Mouse (Mus musculus): Measurements from ENCODE around the gene Macf1. TPM values are rescaled to one million over a fixed set of nuclear protein-coding genes. Genes with fewer than 3 reads are reported as not detected.

Macf1 gene
- polyA plus RNA-seq, 1 experiment: 49.8 TPM

DNA sequence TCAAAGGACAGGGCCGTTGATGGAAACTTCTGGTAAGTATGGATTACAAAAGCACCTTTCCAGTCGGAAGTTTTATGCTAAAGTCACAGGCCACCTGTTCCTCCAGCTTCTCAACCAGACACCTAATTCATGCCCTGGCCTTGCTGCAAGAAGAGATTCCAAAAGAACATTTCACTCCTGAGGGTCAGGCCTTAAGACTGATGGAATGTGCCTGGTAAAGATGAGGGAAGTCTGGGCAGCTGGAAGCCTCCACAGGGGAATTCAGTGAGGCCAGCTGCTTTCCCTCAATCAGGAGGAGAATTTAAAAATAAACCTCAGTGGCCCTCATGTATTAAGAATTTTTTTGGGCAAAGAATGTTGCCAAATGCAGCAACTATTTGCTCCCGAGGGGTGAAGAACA, 90.5 kb downstream of the Macf1 start:
- no peak for DNase-seq (ENCODE audit: low read depth)

DNA sequence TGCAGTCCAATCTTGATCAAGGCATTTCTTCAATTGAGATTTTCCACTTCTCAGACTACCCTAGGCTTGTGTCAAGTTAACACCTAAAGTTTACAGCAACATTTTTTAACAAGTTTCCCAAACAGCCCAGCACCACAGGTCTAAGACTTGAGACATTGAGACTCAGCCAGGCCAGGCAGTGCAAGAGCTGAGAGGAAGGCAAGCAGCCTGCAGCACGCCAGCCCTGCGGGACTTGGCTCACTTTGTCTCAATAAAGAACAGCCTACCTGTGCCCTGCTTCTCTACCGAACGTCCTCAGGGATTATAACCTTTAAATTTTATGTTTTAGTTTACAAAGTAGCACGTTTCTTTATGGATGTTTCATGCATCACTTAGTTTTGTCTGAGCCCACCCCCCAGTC, 92.1 kb downstream of the Macf1 start:
- DNase-seq (ENCODE audit: low read depth): no peak

DNA sequence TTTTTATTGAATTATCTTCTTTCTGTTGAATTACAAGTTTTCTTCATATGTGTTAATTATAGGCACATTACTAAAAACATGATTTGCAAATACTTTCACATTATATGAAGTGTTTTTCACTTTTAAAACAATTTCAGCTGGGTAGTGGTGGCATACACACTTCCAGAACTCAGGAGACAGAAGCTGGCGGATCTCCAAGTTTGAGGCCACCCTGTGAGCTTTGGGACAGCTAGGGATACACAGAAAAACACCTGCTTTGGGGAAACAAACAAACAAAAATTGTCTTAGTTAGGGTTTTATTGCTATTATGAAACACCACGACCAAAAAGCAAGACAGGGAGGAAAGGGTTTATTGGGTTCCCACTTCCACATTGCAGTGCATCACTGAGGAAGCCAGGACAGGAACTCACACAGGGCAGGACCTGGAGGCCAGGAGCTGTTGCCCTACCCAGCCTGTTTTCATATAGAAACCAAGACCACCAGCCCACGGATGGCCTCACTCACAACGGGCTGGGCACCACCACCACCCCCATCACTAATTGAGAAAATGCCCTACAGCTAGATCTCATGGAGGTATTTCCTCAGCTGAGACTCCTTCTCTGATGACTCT, 93.0 kb downstream of the Macf1 start:
- DNase-seq (ENCODE audit: low read depth): no peak

DNA sequence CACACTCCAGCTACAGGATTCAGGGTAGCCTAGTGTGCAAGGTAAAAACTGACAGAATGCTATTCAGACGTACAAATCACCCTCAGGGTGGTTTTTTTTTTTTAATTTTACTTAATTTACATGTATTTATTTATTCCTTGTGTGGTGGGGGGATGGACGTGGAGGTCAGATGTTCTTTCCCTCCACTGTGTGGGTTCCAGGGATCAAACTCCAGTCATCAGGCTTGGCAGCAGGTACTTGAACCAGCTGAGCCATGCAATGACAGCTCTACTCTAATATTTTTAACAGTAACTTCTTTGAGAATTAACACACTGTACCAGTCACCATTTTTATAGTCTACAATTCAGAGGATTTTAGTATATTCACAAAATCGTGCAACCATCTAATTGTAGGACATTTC, 94.7 kb downstream of the Macf1 start:
- DNase-seq (ENCODE audit: low read depth): no peak

DNA sequence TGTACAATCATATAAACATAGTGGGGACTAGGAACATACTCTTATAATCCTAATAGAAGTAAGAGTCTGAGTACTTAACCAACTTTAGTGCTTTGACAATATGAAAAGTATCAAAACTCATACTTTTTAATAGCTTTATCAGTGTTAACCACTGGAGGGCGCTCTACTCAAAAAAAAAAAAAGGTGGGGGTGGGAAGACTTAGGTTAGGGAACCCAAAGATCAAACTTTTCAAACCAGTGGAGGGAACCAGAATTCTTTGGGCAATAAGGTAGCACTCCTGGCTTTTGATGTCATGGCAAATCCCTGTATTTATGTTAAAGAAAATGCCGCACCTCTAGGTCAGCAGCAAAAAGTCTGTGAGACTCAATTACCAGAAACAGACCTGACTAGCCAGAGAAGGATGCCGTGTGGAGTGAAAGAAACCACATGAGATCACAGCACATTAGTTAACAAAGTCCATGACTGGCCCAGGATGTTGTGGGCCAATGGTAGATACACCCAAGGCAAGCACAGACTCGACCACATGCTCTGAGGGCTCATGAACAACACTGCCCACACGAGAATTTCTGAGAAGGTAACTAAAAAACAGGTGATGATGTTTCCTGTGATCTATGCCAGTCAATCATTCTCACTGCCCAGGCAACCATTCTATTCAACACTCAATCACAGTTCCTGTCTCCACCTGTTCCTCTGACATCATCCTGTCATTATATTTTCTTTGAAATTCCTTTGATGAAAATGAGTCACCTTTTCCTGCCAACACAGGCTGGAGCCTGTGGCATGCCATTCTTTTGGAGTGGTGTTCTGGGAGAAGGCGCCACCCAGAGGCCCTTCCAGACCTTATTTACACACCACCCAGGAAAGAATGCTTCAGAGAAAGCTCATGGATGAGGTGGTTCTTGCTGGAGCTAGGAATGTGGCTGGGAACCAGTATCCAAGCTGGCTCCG, 95.5 kb downstream of the Macf1 start:
- DNase-seq (ENCODE audit: low read depth): peak; percentile 75

DNA sequence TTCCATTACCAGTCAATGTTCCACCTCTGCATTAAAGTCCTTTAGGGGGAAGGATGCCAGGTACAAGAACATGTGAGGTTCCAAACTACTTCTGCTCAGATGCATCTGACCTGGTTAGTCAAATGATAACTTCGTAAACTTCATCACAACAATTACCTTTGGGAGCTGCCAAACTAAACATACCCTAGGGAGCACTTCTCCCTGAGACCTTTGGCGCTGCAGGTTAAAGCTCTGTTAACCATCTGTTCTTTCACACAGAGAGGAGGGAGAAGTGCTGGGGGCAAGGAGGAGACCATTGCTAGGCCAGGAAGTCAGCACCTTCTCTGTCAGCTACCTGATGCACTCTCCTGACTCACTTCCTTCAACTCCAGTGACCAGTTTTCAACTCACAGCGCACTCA, 96.5 kb downstream of the Macf1 start:
- DNase-seq (ENCODE audit: low read depth): no peak

DNA sequence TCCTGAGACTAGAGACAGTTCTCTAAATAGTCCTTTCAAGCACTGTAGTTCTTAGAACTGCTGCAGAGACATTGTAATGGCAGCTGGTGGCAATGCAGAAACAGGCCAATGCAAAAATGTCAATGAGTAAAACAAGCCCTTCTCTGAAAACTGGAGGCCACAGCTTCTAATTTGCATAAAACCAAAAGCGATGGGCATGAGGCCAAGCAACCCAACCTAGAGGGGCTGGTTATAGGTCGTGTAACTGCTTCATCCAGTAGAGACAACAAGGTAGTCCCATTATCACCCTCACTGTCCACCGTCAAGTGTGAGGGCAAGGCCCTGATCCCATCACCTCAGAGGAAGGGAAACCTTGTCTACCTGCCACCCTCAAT, 99.5 kb downstream of the Macf1 start:
- no peak for DNase-seq (ENCODE audit: low read depth)

DNA sequence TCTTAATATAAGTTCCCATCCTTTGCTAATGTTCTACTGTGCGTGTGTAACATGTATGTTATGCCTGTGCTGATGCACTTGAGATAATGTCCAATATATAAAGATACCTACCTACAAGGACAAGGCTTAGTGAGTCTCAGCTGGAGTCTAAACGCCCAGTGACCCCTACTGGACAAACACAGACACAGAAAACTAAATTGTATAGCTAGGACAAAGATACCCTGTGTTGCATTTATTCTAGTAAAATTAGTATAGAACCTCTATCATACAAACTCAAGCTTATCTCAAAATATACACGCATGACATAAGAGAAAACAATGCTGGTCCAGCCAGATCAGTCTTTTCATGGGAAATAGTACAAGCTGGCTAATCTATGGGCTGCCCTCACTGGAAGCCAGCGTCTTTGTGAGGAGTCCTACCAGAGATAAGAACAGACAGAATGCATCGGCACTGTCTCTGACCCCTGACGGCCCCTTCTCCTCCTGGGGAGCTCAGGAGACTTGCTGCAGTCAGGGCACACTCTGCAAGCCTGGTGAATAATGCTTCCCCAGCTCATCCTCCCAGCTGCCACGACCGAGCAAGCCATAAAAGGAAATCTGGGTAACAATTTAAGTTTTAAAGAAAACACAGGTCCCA, 100.0 kb downstream of the Macf1 start:
- DNase-seq (ENCODE audit: low read depth): no peak

DNA sequence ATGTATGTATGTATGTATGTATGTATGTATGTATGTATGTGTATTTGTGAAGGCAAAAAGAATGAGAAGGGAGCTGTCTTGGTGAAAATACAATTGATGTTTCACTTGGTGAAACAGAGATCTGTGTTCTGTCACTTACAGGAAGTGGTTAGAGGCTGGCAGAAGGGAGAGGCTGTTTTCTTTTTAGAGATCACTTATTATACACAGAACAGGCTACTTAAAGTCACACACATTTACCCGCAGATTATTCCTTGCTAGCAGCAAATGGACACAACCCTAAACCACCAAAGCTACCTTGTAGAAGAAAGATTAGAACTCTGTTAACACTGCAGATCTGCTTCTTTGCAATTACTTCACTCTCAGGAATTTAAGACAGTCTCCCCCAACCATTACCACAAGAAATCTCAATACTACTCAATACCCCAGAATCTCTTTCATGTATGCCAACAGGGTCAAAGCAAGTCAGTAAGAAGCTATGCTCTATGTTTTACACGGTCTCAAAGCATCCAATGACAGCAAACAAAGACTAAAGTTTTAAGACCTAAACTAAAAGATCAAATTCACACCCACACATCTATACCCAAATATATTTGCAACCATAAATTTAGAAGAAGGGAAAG, 106.6 kb downstream of the Macf1 start:
- DNase-seq (ENCODE audit: low read depth): no peak

DNA sequence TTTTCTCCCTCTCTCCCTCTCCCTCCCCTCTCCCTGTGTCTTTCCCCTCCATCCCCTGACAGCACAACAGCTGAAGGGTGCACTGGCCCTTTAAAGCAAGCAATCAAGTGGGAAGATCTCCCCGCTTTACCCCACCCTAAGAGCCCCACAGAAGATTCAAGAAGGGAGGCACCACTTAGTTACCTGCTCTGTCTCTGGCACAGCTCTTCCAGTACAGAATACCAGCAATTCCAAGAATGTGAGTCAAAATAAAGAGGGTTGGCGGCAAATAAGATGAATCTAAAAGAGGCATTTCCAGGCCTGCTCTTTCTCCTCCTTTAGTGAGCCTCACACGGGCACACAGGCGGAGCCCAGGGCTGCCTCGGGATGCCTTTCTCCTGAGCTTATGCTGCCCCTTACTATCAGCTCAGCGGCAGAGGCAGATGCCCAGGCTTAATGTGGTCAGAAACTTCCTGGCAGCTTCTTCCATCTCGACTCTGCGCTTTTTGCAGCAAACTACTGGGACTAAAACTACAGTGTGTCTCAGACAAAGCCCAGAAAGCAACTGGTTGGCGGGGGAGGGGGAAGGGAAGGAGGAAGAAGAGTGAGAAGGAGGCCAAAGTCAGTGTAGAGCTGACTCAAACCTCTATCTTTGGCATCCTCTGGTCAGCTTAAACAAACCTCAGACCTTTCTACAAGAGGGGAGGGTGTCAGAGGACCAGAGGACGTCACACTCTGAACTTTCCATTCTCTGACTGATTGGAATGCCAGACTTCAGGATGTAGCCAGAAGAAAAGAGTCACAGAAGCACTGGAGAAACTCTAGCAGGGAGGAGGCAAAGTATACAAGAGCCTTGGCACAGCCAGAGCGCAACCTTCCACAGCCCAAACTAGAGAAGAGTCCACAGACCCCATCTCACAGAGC, 111.5 kb downstream of the Macf1 start:
- DNase-seq (ENCODE audit: low read depth): no peak

DNA sequence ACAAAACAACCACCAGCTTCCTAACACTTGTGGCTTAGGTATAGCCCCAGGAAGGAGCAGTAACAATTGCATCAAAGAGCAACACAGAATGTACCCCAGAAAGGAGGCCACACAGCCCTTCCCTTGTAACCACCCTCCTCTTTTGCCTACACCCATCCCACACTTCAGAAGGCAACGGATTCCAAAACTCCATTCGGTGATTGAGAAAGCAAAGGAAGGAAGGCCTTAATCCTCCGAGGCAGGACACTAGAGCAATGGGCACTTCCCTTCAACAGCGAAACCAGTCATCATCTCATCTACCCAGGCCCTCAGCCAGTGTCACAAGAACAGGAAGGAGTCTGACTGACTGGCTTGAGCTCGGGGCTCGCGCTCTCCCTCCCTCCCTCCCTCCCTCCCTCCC, 112.3 kb downstream of the Macf1 start:
- no peak for DNase-seq (ENCODE audit: low read depth)

DNA sequence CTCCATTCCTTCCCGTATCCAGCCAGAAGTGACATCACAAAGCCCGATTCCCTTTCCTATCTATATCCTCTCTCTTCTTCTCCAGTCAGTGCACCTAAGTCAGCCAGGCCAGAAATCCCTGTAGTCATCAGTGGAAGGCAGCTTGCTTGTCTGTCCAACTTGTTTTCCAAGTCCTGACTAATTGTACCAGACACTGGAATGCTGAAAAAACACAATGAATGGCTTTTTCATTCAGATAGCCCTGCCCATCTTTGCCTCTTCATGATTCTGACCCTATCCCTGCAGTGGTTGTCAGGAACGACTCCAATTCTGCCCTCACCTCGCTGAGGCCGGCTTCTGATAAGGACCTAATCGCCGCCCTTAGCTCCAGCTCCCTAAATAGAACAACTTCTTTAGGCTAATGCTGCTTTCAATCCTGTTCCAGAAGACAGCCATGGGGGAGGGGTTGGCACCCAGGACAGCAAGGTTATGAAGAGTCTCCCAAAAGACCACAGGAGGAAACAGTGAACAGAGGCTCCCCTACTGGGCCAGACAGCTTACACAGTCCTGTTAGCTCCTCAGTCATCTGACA, 118.8 kb downstream of the Macf1 start:
- DNase-seq (ENCODE audit: low read depth): no peak

DNA sequence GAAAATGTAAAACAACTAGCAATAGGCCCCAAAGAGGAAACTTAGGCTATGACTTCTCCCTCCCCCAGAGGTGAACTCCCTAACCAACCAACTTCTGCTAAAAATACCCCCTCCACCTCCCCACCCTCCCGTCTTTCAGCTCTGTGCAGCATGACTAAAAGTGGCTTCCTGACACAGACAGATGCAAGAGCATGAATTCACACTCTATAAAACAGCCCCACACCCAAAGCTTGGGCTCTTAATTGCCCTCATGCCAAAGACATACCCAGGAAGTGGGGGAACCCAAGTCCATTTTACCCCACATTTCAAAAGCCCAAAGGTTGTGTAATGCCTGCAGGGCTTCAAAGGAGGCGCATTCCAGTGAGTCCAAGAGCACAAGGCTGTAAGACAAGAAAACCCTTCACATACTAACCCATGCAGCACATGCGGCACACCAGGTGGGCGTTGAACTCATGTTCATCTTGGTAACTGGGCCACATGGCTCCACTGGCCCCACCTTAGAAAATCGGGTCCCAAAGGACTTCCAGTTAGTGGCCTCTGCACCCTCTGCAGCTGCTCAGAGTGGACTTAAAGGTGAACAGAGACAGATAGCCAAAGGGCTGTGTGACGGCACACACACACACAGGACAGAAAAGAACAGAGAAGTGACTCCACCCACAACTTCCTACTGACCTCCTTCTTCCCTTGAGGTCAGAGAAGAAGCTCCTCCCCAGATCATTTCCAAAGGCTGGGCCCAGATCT, 119.9 kb downstream of the Macf1 start:
- peak; percentile 70 for DNase-seq (ENCODE audit: low read depth)

DNA sequence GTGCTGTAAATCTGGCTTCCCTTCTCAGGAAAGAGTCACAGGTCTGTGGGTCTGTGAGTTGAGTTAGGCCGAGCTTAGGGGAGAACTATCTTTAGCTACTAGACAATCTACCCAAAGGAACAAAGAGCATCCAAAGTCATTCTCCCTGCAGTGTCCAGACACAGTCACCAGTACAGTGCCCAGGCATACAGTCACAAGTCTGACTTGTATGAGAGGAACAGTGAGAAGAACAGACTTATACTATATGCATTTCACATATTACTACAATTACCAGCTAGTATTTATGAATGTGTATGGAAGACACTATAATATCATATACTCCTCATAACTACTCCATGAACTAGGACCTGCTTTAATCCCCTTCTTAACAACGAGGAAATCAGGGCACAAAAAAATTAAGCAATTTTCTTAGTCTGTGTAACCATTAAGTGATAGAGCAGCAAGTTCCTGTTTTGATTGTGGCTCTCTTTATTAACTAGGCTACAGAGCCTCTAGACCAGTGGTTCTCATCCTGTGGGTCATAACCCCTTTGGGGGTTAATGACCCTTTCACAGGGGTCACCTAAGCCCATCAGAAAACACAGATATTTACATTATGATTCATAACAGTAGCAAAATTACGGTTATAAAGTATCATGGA, 121.9 kb downstream of the Macf1 start:
- DNase-seq (ENCODE audit: low read depth): no peak

DNA sequence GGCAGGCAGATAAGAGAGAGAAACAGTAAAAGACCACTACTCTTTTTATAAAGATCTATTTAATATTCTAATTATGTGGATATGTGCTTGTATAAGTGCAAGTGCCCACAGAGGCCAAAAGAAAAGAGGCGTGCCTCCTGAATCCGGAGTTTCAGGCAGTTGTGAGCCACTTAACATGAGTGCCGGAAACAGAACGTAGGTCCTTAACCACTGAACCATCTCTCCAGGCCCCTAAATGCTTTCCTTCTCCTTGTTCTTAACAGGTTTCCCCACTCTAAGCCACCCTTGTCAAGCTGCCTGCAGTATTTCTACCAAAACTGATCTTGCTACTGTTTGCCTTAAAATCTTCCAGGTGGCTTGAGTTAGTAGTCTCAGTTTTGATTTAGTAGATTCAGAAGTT, 123.3 kb downstream of the Macf1 start:
- DNase-seq (ENCODE audit: low read depth): no peak

DNA sequence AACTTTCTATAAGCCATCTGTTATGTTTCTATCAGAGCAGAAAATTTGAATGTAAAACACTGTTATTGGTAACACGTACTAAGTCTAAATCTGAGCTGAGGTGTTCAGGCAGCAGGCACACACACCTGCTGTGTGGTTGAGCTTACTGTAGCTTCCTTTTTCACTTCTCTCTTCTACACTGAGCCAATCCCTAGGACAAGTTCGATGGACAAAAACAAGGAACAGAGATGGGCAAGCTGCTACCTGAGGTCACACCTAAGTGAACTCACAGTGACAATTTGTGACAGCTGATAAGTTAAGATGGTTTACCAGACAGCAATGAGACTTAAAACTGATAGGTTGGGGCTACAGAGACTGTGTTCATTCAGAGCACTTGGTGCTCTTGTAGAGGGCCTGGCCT, 125.7 kb downstream of the Macf1 start:
- no peak for DNase-seq (ENCODE audit: low read depth)

DNA sequence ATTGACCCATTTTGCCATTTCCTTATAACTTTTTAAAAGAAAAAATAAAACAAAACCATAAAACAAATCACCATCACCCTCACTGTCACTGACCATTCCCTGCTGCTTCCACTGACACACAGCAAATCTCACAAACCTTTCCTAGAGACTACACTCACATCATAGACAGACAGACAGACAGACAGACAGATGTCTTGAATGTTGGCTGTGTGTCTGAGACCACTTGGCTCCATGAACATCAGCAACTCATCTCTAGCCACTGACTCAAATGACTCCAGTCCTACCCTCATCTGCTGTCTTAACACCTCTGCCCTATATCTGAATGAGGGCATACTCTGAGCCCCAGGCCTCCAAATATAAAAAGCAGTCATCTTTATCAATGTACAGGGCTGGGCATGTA, 128.9 kb downstream of the Macf1 start:
- no peak for DNase-seq (ENCODE audit: low read depth)

DNA sequence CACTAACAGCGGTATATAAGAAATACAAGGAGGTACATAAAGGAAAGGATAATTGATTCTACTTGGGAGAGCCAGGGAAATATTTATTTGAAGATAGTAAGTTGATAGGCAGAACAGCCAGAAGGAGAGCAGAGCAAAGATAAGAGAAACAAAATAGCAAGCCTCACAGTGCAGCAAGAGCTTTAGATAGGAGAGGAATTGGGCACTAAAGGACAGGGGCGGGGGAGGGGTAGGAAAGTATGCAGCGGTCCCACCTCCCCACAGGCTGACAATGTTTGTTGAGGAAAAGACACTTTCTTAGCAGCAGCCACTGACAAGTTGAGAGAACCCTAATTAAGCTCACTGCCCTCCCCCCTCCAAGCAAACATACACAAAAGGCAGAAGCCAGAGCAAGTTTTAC, 131.5 kb downstream of the Macf1 start:
- no peak for DNase-seq (ENCODE audit: low read depth)

DNA sequence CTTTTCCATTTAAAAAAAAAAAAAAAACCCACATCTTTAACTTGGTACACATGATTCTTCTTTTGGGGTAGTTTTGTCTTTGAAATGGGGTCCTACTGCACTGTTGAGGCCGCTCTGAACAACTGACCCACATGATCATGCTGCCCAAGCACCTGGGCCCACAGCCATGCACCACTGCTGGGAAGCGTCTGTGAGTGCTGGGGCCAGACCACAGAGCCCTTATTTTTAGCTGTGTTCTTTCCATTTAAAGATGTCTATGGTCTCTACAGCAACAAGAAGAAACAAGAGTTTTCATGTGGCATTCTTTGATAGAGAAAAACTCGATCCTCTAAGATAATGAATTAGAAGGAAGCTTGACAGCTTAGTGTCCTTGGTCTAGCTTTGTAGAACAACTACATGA, 135.8 kb downstream of the Macf1 start:
- no peak for DNase-seq (ENCODE audit: low read depth)

DNA sequence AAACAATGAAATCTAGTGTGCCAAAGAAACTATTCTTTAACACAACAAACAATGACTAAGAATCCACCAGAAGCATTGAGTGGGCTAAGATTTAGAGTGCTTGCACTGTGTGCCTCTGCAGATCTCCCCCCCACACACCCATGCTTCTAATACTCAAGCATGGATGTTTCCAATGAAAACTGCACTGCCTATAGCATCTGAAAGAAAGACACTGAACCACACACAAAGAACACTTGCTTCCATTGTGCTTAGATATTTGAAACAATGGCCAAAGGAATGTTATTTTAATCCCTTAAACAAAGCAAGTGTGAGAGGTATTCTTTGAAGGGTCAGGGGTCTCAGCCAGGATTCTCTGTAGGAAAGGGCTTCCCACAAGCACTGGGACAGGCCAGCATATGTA, 140.5 kb downstream of the Macf1 start:
- DNase-seq (ENCODE audit: low read depth): no peak

Data from gonadal fat pad, adult 2 months (tissue).